Mouse (Mus musculus) brown adipose tissue, adult 24 weeks (tissue): ENCODE results near the gene Fut1. TPM values are rescaled to one million over a fixed set of nuclear protein-coding genes. Genes with fewer than 3 reads are reported as not detected.
"Not testable (repeated sequence)": the region's sequence is repeated elsewhere in the genome, so short reads cannot be mapped to it uniquely, and the experiment has no call there.

Source experiments
- H3K27ac ChIP-seq: fragments of 200-500 bp; replicated peaks from 2 replicates; pipeline ENCODE4 v1.5.1; 2012; ENCODE audit warnings: low read depth, mild to moderate bottlenecking, low read length
- H3K4me1 ChIP-seq: fragments of 200-500 bp; 2 replicates; pipeline ENCODE4 v1.6.1; 2012; ENCODE audit warnings: low read length, mixed read lengths; ENCODE audit not compliant: control insufficient read depth, insufficient read depth, insufficient read length
- H3K4me3 ChIP-seq: fragments of 200-500 bp; 2 replicates; pipeline ENCODE4 v1.5.1; 2012; ENCODE audit warnings: low read depth, mild to moderate bottlenecking, low read length, moderate library complexity; ENCODE audit not compliant: insufficient read depth
- polyA plus RNA-seq: library from polyadenylated mRNA; stranded (reverse); fragments of >200 nt; gene quantifications from 2 replicates; pipeline ENCODE4 v1.2.4, GENCODE M21; 2012; ENCODE audit not compliant: missing spikeins, insufficient read depth, insufficient read length

Gene Fut1
- polyA plus RNA-seq, 1 experiment = not detected

DNA sequence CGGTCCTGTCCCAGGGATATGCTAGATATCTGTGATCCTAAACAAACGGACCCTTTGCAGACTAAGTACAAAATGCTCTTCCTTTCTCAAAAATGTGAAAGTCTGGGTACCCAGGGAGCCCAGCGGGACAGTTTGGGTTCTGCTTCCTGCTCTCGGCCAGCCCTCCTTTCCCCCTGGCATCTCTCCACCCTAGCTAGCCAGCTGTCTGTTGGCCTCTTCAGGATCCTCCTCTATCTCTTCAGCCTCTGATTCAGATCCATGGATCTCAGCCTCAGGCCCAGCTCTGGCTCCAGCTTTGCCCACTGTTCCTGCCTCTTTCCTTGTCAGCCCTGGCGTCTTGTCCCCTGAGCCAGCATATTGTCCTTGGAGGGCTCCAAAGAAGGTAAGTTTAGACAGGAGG, 25.0 kb downstream of the Fut1 start:
- peak overlapping the region; percentile 50 for H3K4me3 ChIP-seq
- peaks cover 26% of the 10 kb centered on the region for H3K4me1 ChIP-seq
- peak overlapping the region; percentile 73 for H3K27ac ChIP-seq

DNA sequence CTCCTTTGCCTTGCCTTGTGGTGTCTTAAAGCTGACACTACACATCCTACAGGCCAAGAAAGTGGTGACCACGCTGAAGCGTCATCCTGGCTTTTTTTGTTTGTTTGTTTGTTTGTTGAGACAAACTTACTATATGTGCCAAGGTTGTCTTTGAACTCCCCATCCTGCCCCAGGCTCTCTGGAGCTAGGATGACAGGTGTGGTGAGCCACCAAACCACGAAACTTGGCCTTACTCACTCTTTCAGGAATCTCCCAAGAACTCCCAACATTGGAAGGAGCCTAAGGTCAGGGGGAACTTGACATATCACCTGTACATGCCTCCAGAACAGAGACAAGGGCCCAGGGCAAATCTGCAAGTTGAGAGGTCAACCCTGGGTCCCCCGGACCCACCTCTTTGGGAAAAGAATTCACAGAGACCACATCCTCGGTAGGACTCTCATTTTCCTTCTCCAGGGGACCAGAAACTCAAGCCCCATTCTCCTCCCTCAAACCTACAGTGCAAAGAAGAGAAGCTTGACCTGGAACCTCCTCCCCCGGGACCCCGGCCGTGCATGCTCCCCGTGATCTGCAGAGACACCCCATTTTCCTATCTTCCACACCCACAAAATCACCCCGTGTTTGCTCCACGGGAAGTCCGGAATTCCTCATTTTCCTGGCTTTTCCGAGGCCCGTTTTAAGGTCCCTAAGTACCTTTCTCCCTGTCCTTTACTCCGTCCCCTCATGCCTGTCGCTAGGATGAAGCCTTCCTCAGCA, 25.6 kb downstream of the Fut1 start:
- peak overlapping the region; percentile 56 for H3K4me3 ChIP-seq
- H3K4me1 ChIP-seq = peaks cover 26% of the 10 kb centered on the region
- H3K27ac ChIP-seq = peak overlapping the region; percentile 73

DNA sequence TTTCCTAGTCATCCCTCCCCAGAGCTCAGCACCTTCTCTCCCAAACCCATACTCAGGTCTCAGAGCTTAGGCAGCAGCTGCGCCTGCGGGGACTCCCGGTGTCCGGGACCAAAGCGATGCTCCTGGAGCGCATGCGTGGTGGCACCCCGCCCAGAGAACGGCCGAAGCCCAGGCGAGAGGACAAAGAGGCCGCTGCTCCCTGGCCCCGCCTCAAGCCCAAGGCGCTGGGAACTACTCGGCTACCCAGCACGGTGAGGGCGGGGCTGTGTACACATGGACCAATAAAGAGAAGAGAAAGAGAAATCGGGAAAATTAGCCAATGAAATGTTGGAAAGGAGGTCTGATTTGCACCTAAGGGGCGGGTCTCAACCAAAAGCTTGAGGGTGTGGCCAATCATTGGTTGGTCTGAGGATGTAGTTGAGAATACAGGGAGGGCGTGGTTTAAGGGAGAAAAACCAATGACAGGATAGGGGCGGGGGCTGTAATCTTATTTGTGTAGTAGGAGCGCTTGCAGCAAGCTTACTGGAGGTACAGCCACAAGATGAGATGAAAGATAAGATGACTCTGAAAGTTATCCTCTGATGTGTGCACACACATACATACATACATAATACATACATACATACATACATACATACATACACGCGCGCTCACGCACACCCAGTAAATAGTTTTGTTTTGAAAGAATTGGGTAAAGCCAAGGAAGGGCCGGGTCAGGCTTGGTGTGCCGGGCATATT, 26.5 kb downstream of the Fut1 start:
- H3K27ac ChIP-seq = no peak overlapping the region; the same call in 1 of the 2 replicates
- H3K4me3 ChIP-seq = peak overlapping the region; percentile 56
- peaks cover 26% of the 10 kb centered on the region for H3K4me1 ChIP-seq

- Histone ChIP-seq H3K27ac (no peak overlapping the region), H3K4me1 (peaks cover 26% of the 10 kb centered on the region), H3K4me3 (0 out of 2 replicates have a peak overlapping the region, but pooled peaks have one; percentile 19)
Observed at GRCm38 (mm10) chr7:45644183-45644582, 27.1 kb downstream of the Fut1 start.

GRCm38 (mm10) chr7:45644872-45645590, 27.9 kb downstream of the Fut1 start:
- Histone ChIP-seq H3K4me3 (no peak overlapping the region), H3K4me1 (peaks cover 22% of the 10 kb centered on the region), H3K27ac (no peak overlapping the region)

DNA sequence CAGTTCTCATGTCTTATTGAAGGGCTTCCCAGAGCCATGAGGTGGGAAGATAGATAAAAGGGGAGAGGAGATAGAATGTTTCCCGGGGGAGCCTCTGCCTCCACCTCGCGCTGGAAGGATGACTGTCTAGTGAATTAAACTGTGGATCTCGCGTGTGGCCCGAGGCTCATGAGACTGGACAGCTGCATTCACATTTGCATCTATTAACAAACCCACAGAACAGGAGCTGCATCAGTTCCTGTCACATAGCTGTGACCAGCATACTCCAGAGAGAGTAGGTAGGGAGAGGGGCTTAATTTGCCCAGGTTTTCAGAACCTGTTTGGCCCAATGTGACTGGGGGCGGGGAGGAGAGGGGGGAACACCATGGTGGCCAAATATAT, 28.5 kb downstream of the Fut1 start:
- Histone ChIP-seq H3K27ac (no peak overlapping the region), H3K4me1 (peaks cover 19% of the 10 kb centered on the region), H3K4me3 (no peak overlapping the region)

- Histone ChIP-seq H3K4me1 (peaks cover 11% of the 10 kb centered on the region), H3K4me3 (no peak overlapping the region), H3K27ac (no peak overlapping the region)
Observed at GRCm38 (mm10) chr7:45646671-45647070, 29.6 kb downstream of the Fut1 start.

DNA sequence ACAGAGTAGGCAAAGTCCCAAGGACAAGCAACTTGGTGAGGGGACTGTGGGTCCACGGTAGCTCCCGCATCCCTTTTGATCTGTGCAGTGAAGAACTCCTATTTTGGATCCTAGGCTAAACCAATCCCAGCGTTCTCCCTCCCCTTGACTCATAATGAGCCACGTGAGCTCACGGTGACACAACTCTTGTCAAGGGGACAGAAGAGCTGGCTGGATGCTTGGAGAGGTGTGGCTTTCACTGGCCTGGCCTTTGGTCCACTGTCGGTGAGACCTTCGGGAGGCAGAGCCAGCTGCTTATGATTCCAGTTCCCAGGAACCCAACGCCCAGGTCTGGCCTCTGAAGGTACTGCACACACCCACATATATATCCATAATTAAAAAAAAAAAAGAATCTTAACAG, 32.3 kb downstream of the Fut1 start:
- no peak overlapping the region for H3K27ac ChIP-seq
- no peak overlapping the region for H3K4me3 ChIP-seq
- H3K4me1 ChIP-seq = 0 out of 2 replicates have a peak, but pooled peaks cover under 1% of the 10 kb centered on the region

GRCm38 (mm10) chr7:45650484-45650883, 33.4 kb downstream of the Fut1 start:
- H3K4me3 ChIP-seq, H3K4me1 ChIP-seq, H3K27ac ChIP-seq: not testable (repeated sequence)

DNA sequence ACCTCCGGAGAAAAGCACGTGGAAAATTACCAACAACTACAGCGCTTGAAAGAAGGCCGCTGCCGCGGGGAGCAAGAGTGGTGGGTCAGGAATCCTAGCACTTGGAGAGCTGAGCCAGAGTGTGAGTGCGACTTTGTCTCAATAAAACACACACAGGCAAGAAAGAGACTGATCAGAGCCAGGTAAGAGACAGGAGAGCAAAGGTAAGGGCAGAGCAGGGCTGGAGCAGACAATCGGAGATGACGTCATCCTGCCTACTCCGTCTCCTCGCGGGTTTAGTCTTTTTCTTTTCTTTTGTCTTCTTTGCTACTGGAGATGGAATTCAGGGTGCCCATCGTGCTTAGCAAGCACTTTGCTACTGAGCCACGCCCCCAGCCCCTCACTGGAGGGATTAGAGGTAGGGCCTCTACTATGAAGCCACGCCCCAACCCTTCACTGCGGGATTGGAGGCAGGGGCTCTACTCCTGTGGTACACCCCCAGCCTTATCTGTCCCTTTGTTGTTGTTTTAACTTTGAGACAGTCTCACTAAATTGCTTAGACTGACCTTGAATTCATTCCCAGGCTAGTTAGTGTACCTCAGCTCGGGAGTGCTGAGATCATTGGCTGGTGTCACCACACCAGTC, 37.4 kb downstream of the Fut1 start:
- Histone ChIP-seq H3K4me1 (no peaks in the 10 kb centered on the region), H3K27ac (no peak overlapping the region), H3K4me3 (peak overlapping the region; percentile 40; the same call in 1 of the 2 replicates)

DNA sequence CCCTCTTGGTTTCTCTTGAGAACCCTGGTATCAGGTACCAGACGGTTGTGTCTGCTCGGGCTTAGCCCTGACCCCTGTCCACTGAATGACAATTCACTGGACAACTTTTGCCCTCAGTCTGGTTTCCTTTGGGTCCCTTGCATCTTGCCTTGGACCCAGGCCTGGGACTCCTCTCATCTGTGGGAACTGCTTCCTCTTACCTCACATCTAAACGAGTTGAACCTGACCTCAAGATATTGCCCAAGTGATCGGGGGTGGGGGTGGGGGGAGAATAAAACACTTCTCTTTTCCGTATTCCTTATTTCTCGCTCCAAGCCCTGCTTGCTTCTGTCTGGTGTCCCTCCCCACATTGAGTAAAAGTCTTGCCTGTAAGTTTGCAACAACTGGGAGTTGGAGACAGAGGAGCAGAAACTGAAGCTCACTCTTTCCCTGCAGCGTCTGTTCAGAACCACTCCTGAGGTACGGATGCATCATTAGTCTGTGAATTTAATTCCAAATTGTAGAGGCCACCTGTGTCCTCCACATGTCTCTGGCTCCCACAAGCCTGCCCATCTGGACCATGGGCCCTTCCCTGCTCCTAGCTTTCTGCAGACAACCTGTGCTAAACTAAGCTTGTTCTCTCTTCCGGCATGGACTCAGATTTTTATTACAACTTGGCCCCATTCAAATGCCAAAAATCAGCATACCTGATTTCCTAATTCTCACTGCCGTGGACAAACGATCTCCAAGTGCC, 43.8 kb downstream of the Fut1 start:
- Histone ChIP-seq H3K27ac (no peak overlapping the region), H3K4me3 (no peak overlapping the region), H3K4me1 (no peaks in the 10 kb centered on the region)

- H3K27ac ChIP-seq, H3K4me1 ChIP-seq, H3K4me3 ChIP-seq: not testable (repeated sequence)
Observed at GRCm38 (mm10) chr7:45661702-45662101, 44.6 kb downstream of the Fut1 start.

- Histone ChIP-seq H3K27ac (no peak overlapping the region), H3K4me1 (no peaks in the 10 kb centered on the region), H3K4me3 (no peak overlapping the region)
Observed at GRCm38 (mm10) chr7:45665303-45666138, 48.4 kb downstream of the Fut1 start.

GRCm38 (mm10) chr7:45666161-45666560, 49.1 kb downstream of the Fut1 start, which contains the start of gene Fut2:
Fut2 (minus strand) TSS chr7:45666394.
- no peak within 1 kb of the TSS for H3K4me3 ChIP-seq

More at GRCm38 (mm10) chr7:45666161-45666560, 49.1 kb downstream of the Fut1 start, which contains the start of gene Fut2:
- Histone ChIP-seq H3K27ac (no peak within 1 kb of the TSS), H3K4me1 (no peaks in the 10 kb centered on the region)
